Mouse (Mus musculus) embryonic facial prominence, embryonic 13.5 days (tissue): ENCODE measurements at regions not wholly inside any gene's neighbourhood (a gene's known extent, or its start where the extent isn't known, plus 50 kb on each side); places are given as distances from the start of the nearest gene placed in this dataset.
A peak's percentile ranks its signal among the peaks of the same experiment; 100 is the strongest.

Experiments
- ATAC-seq: fragments of 200-750 bp; cut with Nextera tagmentation; 2 replicates; pipeline ENCODE4 v1.8.0; 2017; ENCODE audit warnings: low read depth; ENCODE audit not compliant: insufficient number of reproducible peaks, insufficient read depth, low FRiP score, low TSS enrichment
- H3K27ac ChIP-seq: fragments of 300-500 bp; sonication (generic); 2 replicates; pipeline ENCODE4 v1.5.1; 2015; ENCODE audit warnings: moderate library complexity, mild to moderate bottlenecking, inconsistent platforms
- H3K27me3 ChIP-seq: fragments of 300-500 bp; sonication (generic); 2 replicates; pipeline ENCODE4 v1.6.1; 2015; ENCODE audit warnings: mild to moderate bottlenecking, inconsistent platforms
- H3K36me3 ChIP-seq: fragments of 300-500 bp; sonication (generic); 2 replicates; pipeline ENCODE4 v1.6.1; 2015; ENCODE audit warnings: mild to moderate bottlenecking, inconsistent platforms
- H3K4me1 ChIP-seq: fragments of 300-500 bp; sonication (generic); 2 replicates; pipeline ENCODE4 v1.6.1; 2015; ENCODE audit warnings: inconsistent platforms
- H3K4me2 ChIP-seq: fragments of 300-500 bp; sonication (generic); 2 replicates; pipeline ENCODE4 v1.6.1; 2015; ENCODE audit warnings: moderate library complexity, mild to moderate bottlenecking, inconsistent platforms
- H3K4me3 ChIP-seq: fragments of 300-500 bp; sonication (generic); 2 replicates; pipeline ENCODE4 v1.5.1; 2015; ENCODE audit warnings: mild to moderate bottlenecking, inconsistent platforms
- H3K9ac ChIP-seq: fragments of 300-500 bp; sonication (generic); 2 replicates; pipeline ENCODE4 v1.6.1; 2015; ENCODE audit warnings: mild to moderate bottlenecking, inconsistent platforms
- H3K9me3 ChIP-seq: fragments of 300-500 bp; sonication (generic); 2 replicates; pipeline ENCODE4 v1.6.1; 2016; ENCODE audit warnings: inconsistent platforms
- WGBS: fragments of 180-500 bp; shearing (Covaris S2); methylation state at CpG from one replicate; pipeline ENCODE4 v1.1.7; 2015; ENCODE audit warnings: mixed read lengths; 5-methylcytosine and 5-hydroxymethylcytosine counted together

DNA sequence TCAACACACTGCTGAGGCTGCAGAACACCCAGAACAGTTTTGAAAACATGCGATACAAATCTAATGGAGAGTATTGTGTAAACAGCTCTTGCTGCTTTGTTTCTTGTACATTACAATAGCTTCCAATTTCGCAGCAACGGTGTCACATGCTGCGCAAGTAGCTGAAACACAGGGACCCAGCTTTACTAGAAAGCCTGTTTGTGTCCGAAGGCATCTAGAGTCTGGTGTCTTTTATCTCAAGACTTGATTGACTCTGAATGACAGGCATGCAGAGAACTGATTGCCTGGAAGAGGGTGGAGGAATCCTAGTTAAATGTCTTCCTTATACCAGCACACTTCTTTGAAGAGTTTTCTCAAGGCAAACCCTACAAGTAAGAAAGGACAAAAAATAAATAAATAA is 66.1 kb upstream of the Fgf10 start:
- 42% methylated on average over 5 of the region's 5 CpGs for WGBS
- no peaks in the 10 kb centered on the region for H3K36me3 ChIP-seq
- H3K4me1 ChIP-seq = no peaks in the 10 kb centered on the region
- no peak overlapping the region for H3K9ac ChIP-seq
- H3K9me3 ChIP-seq = no peaks in the 10 kb centered on the region
- no peaks in the 10 kb centered on the region for H3K27me3 ChIP-seq
- no peak for ATAC-seq
- no peak overlapping the region for H3K4me3 ChIP-seq
- no peak overlapping the region for H3K4me2 ChIP-seq
- H3K27ac ChIP-seq = no peak overlapping the region

DNA sequence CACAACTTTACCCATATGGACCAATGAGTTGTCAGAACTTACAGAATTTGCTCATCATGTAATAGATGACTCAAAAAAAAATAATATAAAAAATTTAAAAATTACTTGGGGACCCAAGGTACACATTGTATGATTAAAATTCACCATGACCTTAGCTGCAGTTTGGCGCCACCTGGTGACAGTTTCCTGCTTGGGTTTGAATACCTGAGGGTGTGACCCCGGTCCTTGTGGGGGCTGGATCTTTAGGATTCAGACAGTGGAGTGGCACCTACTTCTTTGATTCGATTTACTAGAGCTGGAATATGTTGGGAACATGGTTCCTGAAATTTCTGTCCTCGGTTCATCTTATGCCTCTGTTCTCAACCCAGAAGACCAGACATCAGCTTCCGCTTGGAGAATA is 72.7 kb upstream of the Fgf10 start:
- H3K9me3 ChIP-seq = no peaks in the 10 kb centered on the region
- no peak overlapping the region for H3K9ac ChIP-seq
- no peak overlapping the region for H3K4me2 ChIP-seq
- no peaks in the 10 kb centered on the region for H3K27me3 ChIP-seq
- H3K4me1 ChIP-seq = no peaks in the 10 kb centered on the region
- H3K4me3 ChIP-seq = no peak overlapping the region
- 72% methylated on average over 5 of the region's 5 CpGs for WGBS
- H3K36me3 ChIP-seq = no peaks in the 10 kb centered on the region
- ATAC-seq = no peak
- H3K27ac ChIP-seq = no peak overlapping the region

DNA sequence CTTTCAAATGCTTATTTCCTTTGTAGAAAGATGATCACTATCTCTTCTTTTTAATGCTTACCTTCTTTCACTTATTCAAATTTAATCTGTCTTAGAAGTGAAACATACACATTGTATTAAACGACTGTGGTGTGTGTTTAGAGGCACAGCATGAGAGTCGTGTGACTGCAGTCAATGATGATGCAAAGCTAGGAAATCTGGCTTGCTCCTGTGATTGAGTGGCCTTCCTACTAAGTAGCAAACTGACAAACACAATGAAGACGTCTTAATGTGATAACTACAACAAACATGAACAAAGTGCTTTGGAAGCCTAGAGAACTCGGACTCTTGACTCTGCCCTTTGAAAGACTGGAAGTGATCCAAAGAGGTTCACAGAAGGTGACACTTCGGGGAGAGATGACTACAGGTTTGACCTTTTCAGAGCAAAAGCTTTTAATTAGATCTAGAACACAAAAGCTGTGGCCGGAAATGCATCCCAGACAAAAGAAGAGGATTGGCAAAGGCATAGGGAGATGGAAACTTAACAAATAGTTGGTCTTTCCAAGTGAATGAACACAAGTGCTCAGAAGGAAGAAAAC is 73.3 kb upstream of the Fgf10 start:
- no peak for ATAC-seq
- H3K4me3 ChIP-seq = no peak overlapping the region
- WGBS = 69% methylated on average over 6 of the region's 6 CpGs

DNA sequence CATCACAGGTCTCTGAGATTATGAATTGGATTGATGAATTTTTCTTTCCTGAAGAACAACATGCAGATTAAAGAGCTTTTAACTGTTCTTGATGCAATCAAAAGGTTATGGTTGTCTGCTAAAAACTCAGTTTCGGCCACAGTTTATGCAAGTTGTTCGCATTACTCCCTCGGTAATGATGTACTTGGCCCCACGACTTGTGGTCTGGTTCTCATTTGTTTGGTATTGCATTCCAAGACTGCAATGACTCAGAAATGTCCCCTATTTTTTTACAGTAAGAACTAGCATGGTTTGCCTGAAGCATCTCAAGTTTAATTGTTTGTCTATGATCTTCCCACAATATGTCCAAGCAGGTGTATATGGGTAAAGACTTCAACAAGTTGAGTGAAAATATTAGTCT is 77.5 kb upstream of the Fgf10 start:
- H3K4me2 ChIP-seq = no peak overlapping the region
- 27% methylated on average over 4 of the region's 4 CpGs for WGBS
- no peaks in the 10 kb centered on the region for H3K4me1 ChIP-seq
- no peak overlapping the region for H3K27ac ChIP-seq
- no peak overlapping the region for H3K9ac ChIP-seq
- H3K4me3 ChIP-seq = no peak overlapping the region
- H3K27me3 ChIP-seq = no peaks in the 10 kb centered on the region
- H3K9me3 ChIP-seq = no peaks in the 10 kb centered on the region
- H3K36me3 ChIP-seq = no peaks in the 10 kb centered on the region
- no peak for ATAC-seq

More for the DNA sequence above, 73.3 kb upstream of the Fgf10 start:
- Histone ChIP-seq H3K9me3 (no peaks in the 10 kb centered on the region), H3K9ac (no peak overlapping the region), H3K27ac (no peak overlapping the region), H3K36me3 (no peaks in the 10 kb centered on the region), H3K4me2 (no peak overlapping the region), H3K4me1 (no peaks in the 10 kb centered on the region), H3K27me3 (no peaks in the 10 kb centered on the region)

- Histone ChIP-seq H3K27ac (no peak overlapping the region), H3K27me3 (no peaks in the 10 kb centered on the region), H3K9ac (no peak overlapping the region), H3K4me3 (no peak overlapping the region), H3K36me3 (no peaks in the 10 kb centered on the region), H3K9me3 (no peaks in the 10 kb centered on the region), H3K4me1 (no peaks in the 10 kb centered on the region), H3K4me2 (no peak overlapping the region)
- ATAC-seq = no peak
- WGBS = 2% methylated on average over 1 of the region's 1 CpGs
Measured at GRCm38 (mm10) chr13:118572555-118572954, 97.0 kb upstream of the Fgf10 start.

DNA sequence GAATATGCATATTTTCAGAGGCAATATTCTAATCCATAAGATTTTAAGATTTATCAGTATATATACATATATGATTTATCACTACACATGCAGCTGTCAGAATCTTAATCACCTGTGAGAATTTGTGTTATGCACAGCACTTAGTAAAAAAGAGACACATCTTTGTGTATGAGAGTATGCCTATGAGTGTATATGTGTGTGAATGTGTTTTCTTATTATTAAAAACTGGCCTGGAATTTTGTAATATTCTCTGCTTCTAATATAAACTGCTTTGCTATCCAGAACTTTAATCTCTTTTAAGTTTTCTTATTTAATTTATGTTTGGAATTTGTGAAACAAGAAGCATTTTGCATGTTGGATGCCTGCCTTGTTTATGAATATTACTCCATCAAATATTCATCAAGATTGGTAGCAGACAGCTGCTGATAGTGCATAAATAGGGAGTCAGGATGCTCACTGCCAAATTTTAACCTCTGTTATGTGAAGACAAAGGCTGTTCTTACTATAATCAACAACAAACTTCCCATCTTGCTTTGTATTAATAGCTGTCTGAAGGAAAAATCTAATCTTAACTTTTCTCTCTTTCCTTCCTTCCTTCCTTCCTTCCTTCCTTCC is 104.3 kb upstream of the Fgf10 start:
- Histone ChIP-seq H3K4me3 (no peak overlapping the region), H3K4me2 (no peak overlapping the region), H3K9me3 (no peaks in the 10 kb centered on the region), H3K27me3 (no peaks in the 10 kb centered on the region), H3K4me1 (no peaks in the 10 kb centered on the region), H3K27ac (no peak overlapping the region), H3K36me3 (no peaks in the 10 kb centered on the region), H3K9ac (no peak overlapping the region)
- ATAC-seq = no peak

- 84% methylated on average over 2 of the region's 2 CpGs for WGBS
- Histone ChIP-seq H3K36me3 (no peaks in the 10 kb centered on the region), H3K4me3 (no peak overlapping the region), H3K27ac (no peak overlapping the region), H3K4me2 (no peak overlapping the region), H3K9me3 (no peaks in the 10 kb centered on the region), H3K27me3 (no peaks in the 10 kb centered on the region), H3K4me1 (no peaks in the 10 kb centered on the region), H3K9ac (no peak overlapping the region)
- ATAC-seq = peak; percentile 64; the same call in 1 of the 2 replicates
Measured at GRCm38 (mm10) chr13:118558966-118559365, 110.6 kb upstream of the Fgf10 start.

- Histone ChIP-seq H3K9me3 (no peaks in the 10 kb centered on the region), H3K4me1 (no peaks in the 10 kb centered on the region), H3K4me2 (no peak overlapping the region), H3K36me3 (no peaks in the 10 kb centered on the region), H3K27ac (no peak overlapping the region), H3K27me3 (no peaks in the 10 kb centered on the region), H3K9ac (no peak overlapping the region), H3K4me3 (no peak overlapping the region)
- WGBS = 72% methylated on average over 2 of the region's 2 CpGs
- no peak for ATAC-seq
Measured at GRCm38 (mm10) chr13:118552029-118552428, 117.6 kb upstream of the Fgf10 start.

GRCm38 (mm10) chr13:118538742-118539141 is 130.8 kb upstream of the Fgf10 start:
- no peak for ATAC-seq
- Histone ChIP-seq H3K9me3 (no peaks in the 10 kb centered on the region), H3K27ac (no peak overlapping the region), H3K4me2 (no peak overlapping the region), H3K4me3 (no peak overlapping the region), H3K36me3 (no peaks in the 10 kb centered on the region), H3K9ac (no peak overlapping the region), H3K27me3 (no peaks in the 10 kb centered on the region), H3K4me1 (no peaks in the 10 kb centered on the region)
- 48% methylated on average over 2 of the region's 2 CpGs for WGBS

DNA sequence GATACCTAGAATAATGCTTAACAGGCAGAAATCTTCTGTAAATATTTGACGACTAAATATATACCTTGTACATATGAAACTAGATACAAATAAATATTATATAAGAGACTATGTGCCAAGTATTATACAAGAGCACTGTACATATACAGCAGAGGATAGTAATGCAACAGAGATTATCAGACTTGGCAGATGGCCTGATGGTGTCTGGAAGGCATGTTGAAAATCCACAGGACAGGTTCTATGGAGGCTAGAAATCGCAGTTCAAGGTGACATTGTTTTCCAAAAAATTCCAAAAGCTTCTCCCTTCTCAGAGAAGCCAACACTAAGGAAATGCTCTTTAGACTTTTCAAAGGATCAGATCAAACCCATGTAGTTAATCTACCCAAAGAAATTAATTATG is 126.9 kb upstream of the Mrps30 start:
- Histone ChIP-seq H3K27ac (no peak overlapping the region), H3K9me3 (no peaks in the 10 kb centered on the region), H3K9ac (no peak overlapping the region), H3K4me3 (no peak overlapping the region), H3K36me3 (no peaks in the 10 kb centered on the region), H3K4me2 (no peak overlapping the region), H3K4me1 (0 out of 2 replicates have a peak, but pooled peaks cover 3% of the 10 kb centered on the region), H3K27me3 (no peaks in the 10 kb centered on the region)
- 86% methylated on average over 2 of the region's 2 CpGs for WGBS
- ATAC-seq = no peak

- no peak overlapping the region for H3K9ac ChIP-seq
- H3K4me1 ChIP-seq = no peaks in the 10 kb centered on the region
- no peaks in the 10 kb centered on the region for H3K27me3 ChIP-seq
- no peak overlapping the region for H3K4me2 ChIP-seq
- no peak overlapping the region for H3K27ac ChIP-seq
- no peak overlapping the region for H3K4me3 ChIP-seq
- no peaks in the 10 kb centered on the region for H3K9me3 ChIP-seq
- H3K36me3 ChIP-seq = no peaks in the 10 kb centered on the region
- no peak for ATAC-seq
- WGBS = 65% methylated on average over 4 of the region's 4 CpGs
Measured at GRCm38 (mm10) chr13:118506136-118506535, 119.1 kb upstream of the Mrps30 start.

- ATAC-seq = no peak
- 37% methylated on average over 3 of the region's 3 CpGs for WGBS
- no peaks in the 10 kb centered on the region for H3K36me3 ChIP-seq
- no peaks in the 10 kb centered on the region for H3K9me3 ChIP-seq
- H3K4me3 ChIP-seq = no peak overlapping the region
- no peak overlapping the region for H3K27ac ChIP-seq
- no peaks in the 10 kb centered on the region for H3K4me1 ChIP-seq
- no peaks in the 10 kb centered on the region for H3K27me3 ChIP-seq
- H3K4me2 ChIP-seq = no peak overlapping the region
- H3K9ac ChIP-seq = no peak overlapping the region
Measured at GRCm38 (mm10) chr13:118490610-118491009, 103.6 kb upstream of the Mrps30 start.
